Mouse (Mus musculus): ENCODE measurements around the gene 1700066M21Rik.
A peak's percentile ranks its signal among the peaks of the same experiment; 100 is the strongest.

Gene 1700066M21Rik

GRCm38 (mm10) chr1:57392417-57392816 is 15.0 kb downstream of the 1700066M21Rik start:
- no peak for DNase-seq (ENCODE audit: low read depth, low spot score)

GRCm38 (mm10) chr1:57394051-57394450 is 16.6 kb downstream of the 1700066M21Rik start:
- peak; percentile 65 for DNase-seq (ENCODE audit: low read depth, low spot score)

- no peak for DNase-seq (ENCODE audit: low read depth, low spot score)
Measured at GRCm38 (mm10) chr1:57400321-57400720, 22.9 kb downstream of the 1700066M21Rik start.

- DNase-seq (ENCODE audit: low read depth, low spot score) = no peak
Measured at GRCm38 (mm10) chr1:57400877-57401276, 23.5 kb downstream of the 1700066M21Rik start.

- no peak for DNase-seq (ENCODE audit: low read depth, low spot score)
Measured at GRCm38 (mm10) chr1:57402116-57402515, 24.7 kb downstream of the 1700066M21Rik start.

- DNase-seq (ENCODE audit: low read depth, low spot score) = peak; percentile 92
Measured at GRCm38 (mm10) chr1:57406187-57407151, 29.0 kb downstream of the 1700066M21Rik start, which contains the start of the genes Maip1 and Tyw5. Gene Maip1, plus strand, starts transcription at chr1:57406328. Gene Tyw5, minus strand, starts transcription at chr1:57407101.

GRCm38 (mm10) chr1:57408994-57409393 is 31.6 kb downstream of the 1700066M21Rik start:
- no peak for DNase-seq (ENCODE audit: low read depth, low spot score)

- DNase-seq (ENCODE audit: low read depth, low spot score) = no peak
Measured at GRCm38 (mm10) chr1:57413397-57413796, 36.0 kb downstream of the 1700066M21Rik start.

- DNase-seq (ENCODE audit: low read depth, low spot score) = peak; percentile 31
Measured at GRCm38 (mm10) chr1:57423696-57424095, 46.3 kb downstream of the 1700066M21Rik start.

GRCm38 (mm10) chr1:57428368-57429308 is 51.2 kb downstream of the 1700066M21Rik start:
- peak; percentile 66 for DNase-seq (ENCODE audit: low read depth, low spot score)

- DNase-seq (ENCODE audit: low read depth, low spot score) = no peak
Measured at GRCm38 (mm10) chr1:57429786-57430483, 52.5 kb downstream of the 1700066M21Rik start.

- no peak for DNase-seq (ENCODE audit: low read depth, low spot score)
Measured at GRCm38 (mm10) chr1:57433141-57433540, 55.7 kb downstream of the 1700066M21Rik start.
